Mouse (Mus musculus) brain, embryonic 14.5 days (tissue): ENCODE measurements around the gene Hps6.

ENCODE experiments used
- CTCF ChIP-seq: fragments of 200-500 bp; IDR thresholded peaks from 2 replicates; pipeline ENCODE4 v1.5.1; 2012; ENCODE audit warnings: inconsistent platforms, mild to moderate bottlenecking, moderate library complexity, borderline replicate concordance; ENCODE audit not compliant: insufficient read depth, insufficient read length; ENCODE audit errors: extremely low read depth
- POLR2A ChIP-seq: fragments of 200-500 bp; IDR thresholded peaks from 2 replicates; pipeline ENCODE4 v1.6.1; 2012; ENCODE audit warnings: mild to moderate bottlenecking, inconsistent platforms, borderline replicate concordance; ENCODE audit not compliant: poor library complexity, insufficient read depth, insufficient read length, severe bottlenecking; ENCODE audit errors: extremely low read depth

DNA sequence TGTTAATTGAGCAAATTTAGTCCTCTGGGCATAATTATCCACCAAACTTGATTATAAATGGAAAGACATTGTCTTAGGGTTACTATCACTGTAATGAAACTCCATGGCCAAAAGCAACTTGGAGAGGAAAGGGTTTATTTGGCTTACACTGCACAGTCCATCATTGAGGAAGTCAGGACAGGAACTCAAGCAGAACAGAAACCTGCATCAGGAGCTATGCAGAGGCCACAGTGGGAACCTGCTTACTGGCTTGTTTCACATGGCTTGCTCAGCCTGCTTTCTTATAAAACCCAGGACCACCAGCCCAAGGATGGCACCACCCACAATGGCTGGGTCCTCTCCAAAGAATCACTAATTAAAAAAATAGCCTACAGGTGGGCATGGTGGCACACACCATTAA is 18.9 kb upstream of the Hps6 start:
- no peak for TF ChIP-seq CTCF
- no peak for TF ChIP-seq POLR2A
